9 mouse cellular contexts compared by ENCODE assay signal in the genomic region with DNA sequence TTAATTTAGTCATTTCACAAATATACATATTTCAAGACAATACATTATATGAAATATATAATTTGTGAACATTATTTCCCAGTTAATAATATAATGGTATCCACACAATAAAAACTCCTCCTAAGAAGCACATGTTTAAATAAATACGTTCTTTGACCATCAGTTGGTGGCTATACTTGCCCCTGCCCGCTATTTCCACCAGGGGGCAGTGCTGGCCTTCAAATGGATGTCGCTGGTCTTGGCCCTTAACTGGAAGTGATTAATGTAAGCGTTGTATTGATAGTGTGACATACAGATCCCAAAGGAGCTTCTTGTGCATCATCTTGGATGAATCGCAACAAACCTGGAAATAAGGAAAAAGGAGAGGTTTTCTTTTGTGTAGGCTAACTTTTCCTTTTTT. TPM values are rescaled to one million over a fixed set of nuclear protein-coding genes. Genes with fewer than 3 reads are reported as not detected.
DNase-seq lines count a peak whose midpoint lies in the region; ATAC-seq and TF ChIP-seq lines count a peak whose summit lies in the region.
"Had no signal": no experiment of that assay in that cellular context is flagged by ENCODE, and none has a peak within 500 bp of the region (broad histone marks: within the 10 kb centered on the region; RNA-seq: fewer than 3 reads in every experiment).

No protein-coding gene starts in this region.

- no peaks in the 10 kb centered on the region for H3K36me3 ChIP-seq in neural tube, embryonic 15.5 days
- no peaks in the 10 kb centered on the region for H3K36me3 ChIP-seq in forebrain, postnatal 0 days (ENCODE audit: insufficient read depth)
- H3K36me3 ChIP-seq in liver, postnatal 0 days (replicated peaks; ENCODE audit: insufficient read depth, low read length), result no peaks in the 10 kb centered on the region

- TF ChIP-seq EP300 in liver, postnatal 0 days (IDR thresholded peaks at IDR 0.05; ENCODE audit: low read depth), result no peak

- no peak for ATAC-seq in neural tube, embryonic 15.5 days (ENCODE audit: low FRiP score)
- ATAC-seq in forebrain, postnatal 0 days, result no peak
- no peak for ATAC-seq in liver, postnatal 0 days

- H3K9me3 ChIP-seq in neural tube, embryonic 15.5 days (replicated peaks), result no peaks in the 10 kb centered on the region
- no peaks in the 10 kb centered on the region for H3K9me3 ChIP-seq in forebrain, postnatal 0 days (ENCODE audit: low read length)
- H3K9me3 ChIP-seq in liver, postnatal 0 days (ENCODE audit: low read length), result no peaks in the 10 kb centered on the region

- H3K4me2 ChIP-seq in neural tube, embryonic 15.5 days, result no peak overlapping the region
- no peak overlapping the region for H3K4me2 ChIP-seq in forebrain, postnatal 0 days (ENCODE audit: low read depth)
- H3K4me2 ChIP-seq in liver, postnatal 0 days (ENCODE audit: low read depth, low read length), result no peak overlapping the region

- H3K4me1 ChIP-seq in neural tube, embryonic 15.5 days, result no peaks in the 10 kb centered on the region
- no peaks in the 10 kb centered on the region for H3K4me1 ChIP-seq in forebrain, postnatal 0 days (ENCODE audit: insufficient read depth)
- no peaks in the 10 kb centered on the region for H3K4me1 ChIP-seq in liver, postnatal 0 days (ENCODE audit: insufficient read depth)

- H3K27ac ChIP-seq in neural tube, embryonic 15.5 days (replicated peaks), result no peak overlapping the region
- H3K27ac ChIP-seq in forebrain, postnatal 0 days (ENCODE audit: low read depth, low read length), result no peak overlapping the region
- no peak overlapping the region for H3K27ac ChIP-seq in liver, postnatal 0 days (ENCODE audit: low read depth)

- WGBS in neural tube, embryonic 15.5 days, result 12% methylated on average over 5 of the region's 5 CpGs
- WGBS in forebrain, postnatal 0 days, result 12% methylated on average over 5 of the region's 5 CpGs
- WGBS in liver, postnatal 0 days (ENCODE audit: insufficient replicate concordance), result 9% methylated on average over 5 of the region's 5 CpGs

- H3K27me3 ChIP-seq in neural tube, embryonic 15.5 days (replicated peaks), result peaks cover 29% of the 10 kb centered on the region
- H3K27me3 ChIP-seq in forebrain, postnatal 0 days (ENCODE audit: insufficient read depth, low read length), result no peaks in the 10 kb centered on the region
- H3K27me3 ChIP-seq in liver, postnatal 0 days (ENCODE audit: insufficient read depth, low read length), result no peaks in the 10 kb centered on the region

- no peak overlapping the region for H3K4me3 ChIP-seq in neural tube, embryonic 15.5 days (replicated peaks)
- H3K4me3 ChIP-seq in forebrain, postnatal 0 days (ENCODE audit: low read depth, low read length), result no peak overlapping the region
- H3K4me3 ChIP-seq in liver, postnatal 0 days (ENCODE audit: low read depth, low read length), result no peak overlapping the region

- no peak overlapping the region for H3K9ac ChIP-seq in neural tube, embryonic 15.5 days (replicated peaks)
- no peak overlapping the region for H3K9ac ChIP-seq in forebrain, postnatal 0 days
- H3K9ac ChIP-seq in liver, postnatal 0 days (replicated peaks), result no peak overlapping the region

- TF ChIP-seq CTCF in forebrain, postnatal 0 days (IDR thresholded peaks at IDR 0.05; ENCODE audit: low read depth), result peak; percentile 86
- TF ChIP-seq CTCF in liver, postnatal 0 days (IDR thresholded peaks at IDR 0.05; ENCODE audit: low read depth), result peak; percentile 90

- peak; percentile 71 for DNase-seq in neural tube, embryonic 10.5 days (ENCODE audit: extremely low spot score, low spot score)
- DNase-seq in brain, adult 2 months (ENCODE audit: low read depth, low spot score), result peak; percentile 81
- DNase-seq in forebrain, postnatal 0 days, result peak; percentile 77
- DNase-seq in kidney, postnatal 14 days, result peak; percentile 66
- peak; percentile 80 for DNase-seq in liver, postnatal 0 days
- DNase-seq in right cerebral cortex, postnatal 14 days, result peak; percentile 73
- peak; percentile 54 to 80 for DNase-seq in urinary bladder, postnatal 4 days (ENCODE audit: low spot score in 2 of 2)

RNA-seq across cellular contexts. Expression of gene Krt28, which starts 4.9 kb away (rescaled TPM):
- polyA plus RNA-seq in neural tube, embryonic 15.5 days (2015; fragmentation: Nextera tagmentation; extraction: Ambion mirVana), result 0.36 and 0.50 TPM in 2 replicates
- total RNA-seq in forebrain, postnatal 0 days (2014; rRNA removed), result 0.15 and 0.19 TPM in 2 replicates
- polyA plus RNA-seq in forebrain, postnatal 0 days (2015; fragmentation: Nextera tagmentation; extraction: Ambion mirVana), result 0.24 and 0.48 TPM in 2 replicates
- not detected in 2 replicates for polyA plus RNA-seq in liver, postnatal 0 days (2015; fragmentation: Nextera tagmentation; extraction: Ambion mirVana)

RNA-seq across cellular contexts. Expression of gene Krt10, which starts 9.6 kb away (rescaled TPM):
- polyA plus RNA-seq in neural tube, embryonic 15.5 days (2015; fragmentation: Nextera tagmentation; extraction: Ambion mirVana), result 31.6 and 31.8 TPM in 2 replicates
- 4.0 and 7.1 TPM in 2 replicates for total RNA-seq in forebrain, postnatal 0 days (2014; rRNA removed)
- 36.3 and 43.3 TPM in 2 replicates for polyA plus RNA-seq in forebrain, postnatal 0 days (2015; fragmentation: Nextera tagmentation; extraction: Ambion mirVana)
- polyA plus RNA-seq in liver, postnatal 0 days (2015; fragmentation: Nextera tagmentation; extraction: Ambion mirVana), result 6.3 and 7.0 TPM in 2 replicates

RNA-seq across cellular contexts. Expression of gene Krt27, which starts 28.7 kb away (rescaled TPM):
- 0.19 and 0.33 TPM in 2 replicates for polyA plus RNA-seq in neural tube, embryonic 15.5 days (2015; fragmentation: Nextera tagmentation; extraction: Ambion mirVana)
- 0.23 TPM in 1 of 2 replicates, not detected in the other for total RNA-seq in forebrain, postnatal 0 days (2014; rRNA removed)
- polyA plus RNA-seq in forebrain, postnatal 0 days (2015; fragmentation: Nextera tagmentation; extraction: Ambion mirVana), result 0.10 TPM in 1 of 2 replicates, not detected in the other
- not detected in 2 replicates for polyA plus RNA-seq in liver, postnatal 0 days (2015; fragmentation: Nextera tagmentation; extraction: Ambion mirVana)
- total RNA-seq: layer of hippocampus, adult 18-20 months had no signal

RNA-seq across cellular contexts. Expression of gene Krt26, which starts 41.8 kb away (rescaled TPM):
- 0.19 and 0.26 TPM in 2 replicates for polyA plus RNA-seq in neural tube, embryonic 15.5 days (2015; fragmentation: Nextera tagmentation; extraction: Ambion mirVana)
- total RNA-seq in forebrain, postnatal 0 days (2014; rRNA removed), result 0.14 TPM in 1 of 2 replicates, not detected in the other
- 0.12 and 0.15 TPM in 2 replicates for polyA plus RNA-seq in forebrain, postnatal 0 days (2015; fragmentation: Nextera tagmentation; extraction: Ambion mirVana)
- not detected in 2 replicates for polyA plus RNA-seq in liver, postnatal 0 days (2015; fragmentation: Nextera tagmentation; extraction: Ambion mirVana)
- total RNA-seq: layer of hippocampus, adult 18-20 months had no signal

RNA-seq across cellular contexts. Expression of gene Krt12, which starts 42.5 kb away (rescaled TPM):
- polyA plus RNA-seq in neural tube, embryonic 15.5 days (2015; fragmentation: Nextera tagmentation; extraction: Ambion mirVana), result 0.11 and 0.12 TPM in 2 replicates
- total RNA-seq in forebrain, postnatal 0 days (2014; rRNA removed), result 0.14 and 1.6 TPM in 2 replicates
- 1.3 and 2.0 TPM in 2 replicates for polyA plus RNA-seq in forebrain, postnatal 0 days (2015; fragmentation: Nextera tagmentation; extraction: Ambion mirVana)
- polyA plus RNA-seq in liver, postnatal 0 days (2015; fragmentation: Nextera tagmentation; extraction: Ambion mirVana), result not detected in 2 replicates
